Comparison of ENCODE assay signal across 21 mouse cellular contexts in genomic region chr1:80015474-80015873, GRCm38 (mm10).
DNase-seq lines count a peak whose midpoint lies in the region; ATAC-seq lines count a peak whose summit lies in the region.
"Had no signal": no experiment of that assay in that cellular context is flagged by ENCODE, and none has a peak within 500 bp of the region (broad histone marks: within the 10 kb centered on the region; RNA-seq: fewer than 3 reads in every experiment).

No protein-coding gene starts in this region.

- 86% methylated on average over 5 of the region's 5 CpGs for WGBS in hindbrain, embryonic 11.5 days

- no peaks in the 10 kb centered on the region for H3K27me3 ChIP-seq in hindbrain, embryonic 11.5 days (ENCODE audit: control insufficient read depth, insufficient read depth, low read length)
- H3K27me3 ChIP-seq: forebrain, embryonic 12.5 days; neural tube, embryonic 12.5 days had no signal

- no peak overlapping the region for H3K4me2 ChIP-seq in hindbrain, embryonic 11.5 days (replicated peaks; ENCODE audit: low read depth, low read length)
- H3K4me2 ChIP-seq: forebrain, embryonic 12.5 days; neural tube, embryonic 12.5 days had no signal

- H3K9ac ChIP-seq in hindbrain, embryonic 11.5 days (ENCODE audit: low read depth, low read length) = no peak overlapping the region
- H3K9ac ChIP-seq: forebrain, embryonic 12.5 days; liver, postnatal 0 days; neural tube, embryonic 12.5 days had no signal

- peak; percentile 7 for DNase-seq in thymus, postnatal 25 days
- DNase-seq in thymus, postnatal 10 days (ENCODE audit: low spot score in 2 of 2) = no peak
- peak; percentile 20 for DNase-seq in induced T-regulatory cell, adult 2 months (ENCODE audit: low read depth)
- DNase-seq in hindbrain, embryonic 11.5 days (ENCODE audit: low spot score) = no peak
- no peak for DNase-seq in liver
- DNase-seq in urinary bladder, adult 18-20 months (ENCODE audit: low spot score in 2 of 2) = no peak
- DNase-seq in adrenal gland, postnatal 10 days = no peak
- DNase-seq: adrenal gland, postnatal 36 days; cerebellum, adult 8-10 months; gastrocnemius, postnatal 10 days; kidney, adult 8-10 months; kidney, postnatal 25 days; liver, postnatal 0 days; lung, postnatal 10 days; right cerebral cortex, adult 18-20 months had no signal

- ATAC-seq in common myeloid progenitor, adult 5-6 weeks (replicated peaks; ENCODE audit: low read depth, poor library complexity, severe bottlenecking) = peak; percentile 95
- no peak for ATAC-seq in hindbrain, embryonic 11.5 days (ENCODE audit: low FRiP score)
- ATAC-seq: liver, postnatal 0 days had no signal

- no peak overlapping the region for H3K4me3 ChIP-seq in hindbrain, embryonic 11.5 days (ENCODE audit: low read depth, low read length)
- H3K4me3 ChIP-seq: forebrain, embryonic 12.5 days; hindbrain, embryonic 10.5 days; midbrain, embryonic 10.5 days; neural tube, embryonic 12.5 days had no signal

- no peak overlapping the region for H3K27ac ChIP-seq in hindbrain, embryonic 11.5 days (ENCODE audit: low read depth, low read length)
- H3K27ac ChIP-seq: forebrain, embryonic 12.5 days; hindbrain, embryonic 10.5 days; midbrain, embryonic 10.5 days; neural tube, embryonic 12.5 days had no signal

- H3K4me1 ChIP-seq in hindbrain, embryonic 11.5 days (replicated peaks; ENCODE audit: control insufficient read depth, insufficient read depth, low read length) = no peaks in the 10 kb centered on the region
- H3K4me1 ChIP-seq: forebrain, embryonic 12.5 days; hindbrain, embryonic 10.5 days; midbrain, embryonic 10.5 days; neural tube, embryonic 12.5 days had no signal

- H3K9me3 ChIP-seq in hindbrain, embryonic 11.5 days (ENCODE audit: control insufficient read depth, low read length) = no peaks in the 10 kb centered on the region
- H3K9me3 ChIP-seq: forebrain, embryonic 12.5 days; hindbrain, embryonic 10.5 days; midbrain, embryonic 10.5 days; neural tube, embryonic 12.5 days had no signal

- no peaks in the 10 kb centered on the region for H3K36me3 ChIP-seq in hindbrain, embryonic 11.5 days (ENCODE audit: control insufficient read depth, insufficient read depth, low read length)
- H3K36me3 ChIP-seq: forebrain, embryonic 12.5 days; G1E; hindbrain, embryonic 10.5 days; midbrain, embryonic 10.5 days; neural tube, embryonic 12.5 days had no signal

Comparison
In these comparisons a context has a peak if more than half of its experiments do, and no peak if none do; other contexts are left out.
1. DNase-seq: peak in thymus, postnatal 25 days (single experiment) and induced T-regulatory cell, adult 2 months (single experiment); none in thymus, postnatal 10 days (0 of 2), hindbrain, embryonic 11.5 days (single experiment), liver (single experiment), urinary bladder, adult 18-20 months (0 of 2) and adrenal gland, postnatal 10 days (single experiment).